Mouse (Mus musculus) left cerebral cortex, adult 18-20 months (tissue): ENCODE measurements around the gene Epha8. TPM values are rescaled to one million over a fixed set of nuclear protein-coding genes. Genes with fewer than 3 reads are reported as not detected.

Experiments used
- DNase-seq, 2 experiments: peaks; one replicate each; pipeline ENCODE4 v3.0.0; 2021 to 2022; ENCODE audit warnings: low spot score in 2 of 2, mixed read lengths in 1 of 2
- total RNA-seq, 2 experiments: library from RNA; stranded (reverse); gene quantifications; 2 replicates each; pipeline ENCODE4 v1.2.3; 2021

The Epha8 gene
- total RNA-seq, 2 experiments from 2014 or later, result 3.1 to 4.2 TPM

GRCm38 (mm10) chr4:136960581-136960980 lies 4.0 kb upstream of the Epha8 start:
- no peak for DNase-seq

- no peak for DNase-seq
Measured at GRCm38 (mm10) chr4:136960068-136960467, 3.5 kb upstream of the Epha8 start.

GRCm38 (mm10) chr4:136954562-136954961 lies 2.1 kb downstream of the Epha8 start:
- DNase-seq, result no peak

GRCm38 (mm10) chr4:136949266-136949989 lies 7.2 kb downstream of the Epha8 start:
- DNase-seq, result peak; percentile 20 to 28

GRCm38 (mm10) chr4:136945397-136945796 lies 11.2 kb downstream of the Epha8 start:
- DNase-seq, result no peak

- no peak for DNase-seq
Measured at GRCm38 (mm10) chr4:136944558-136945350, 11.9 kb downstream of the Epha8 start.

- DNase-seq, result no peak
Measured at GRCm38 (mm10) chr4:136943175-136943574, 13.4 kb downstream of the Epha8 start.

- DNase-seq, result no peak
Measured at GRCm38 (mm10) chr4:136942761-136943160, 13.9 kb downstream of the Epha8 start.

GRCm38 (mm10) chr4:136937935-136938334 lies 18.7 kb downstream of the Epha8 start:
- no peak for DNase-seq

GRCm38 (mm10) chr4:136937344-136937743 lies 19.3 kb downstream of the Epha8 start:
- no peak for DNase-seq

GRCm38 (mm10) chr4:136934746-136935613 lies 21.6 kb downstream of the Epha8 start:
- no peak for DNase-seq

GRCm38 (mm10) chr4:136930474-136930873 lies 26.1 kb downstream of the Epha8 start:
- no peak for DNase-seq

GRCm38 (mm10) chr4:136928928-136929327 lies 27.7 kb downstream of the Epha8 start:
- DNase-seq, result peak in 1 of 2 experiments; percentile 48

GRCm38 (mm10) chr4:136925804-136926203 lies 30.8 kb downstream of the Epha8 start:
- no peak for DNase-seq

- no peak for DNase-seq
Measured at GRCm38 (mm10) chr4:136924529-136924928, 32.1 kb downstream of the Epha8 start.

GRCm38 (mm10) chr4:136919526-136919925 lies 37.1 kb downstream of the Epha8 start:
- DNase-seq, result no peak

- no peak for DNase-seq
Measured at GRCm38 (mm10) chr4:136918834-136919233, 37.8 kb downstream of the Epha8 start.

GRCm38 (mm10) chr4:136917165-136917524 lies 39.5 kb downstream of the Epha8 start:
- no peak for DNase-seq

GRCm38 (mm10) chr4:136916359-136917164 lies 40.1 kb downstream of the Epha8 start:
- DNase-seq, result no peak

GRCm38 (mm10) chr4:136912841-136913240 lies 43.8 kb downstream of the Epha8 start:
- no peak for DNase-seq

- peak in 1 of 2 experiments; percentile 43 for DNase-seq
Measured at GRCm38 (mm10) chr4:136911804-136912203, 44.8 kb downstream of the Epha8 start.
